Mouse (Mus musculus): ENCODE results near the gene Ppp4c. TPM values are rescaled to one million over a fixed set of nuclear protein-coding genes. Genes with fewer than 3 reads are reported as not detected.
A peak's percentile ranks its signal among the peaks of the same experiment; 100 is the strongest.

Ppp4c gene
- polyA plus RNA-seq, 1 experiment from 2014 or later: 313 TPM

DNA sequence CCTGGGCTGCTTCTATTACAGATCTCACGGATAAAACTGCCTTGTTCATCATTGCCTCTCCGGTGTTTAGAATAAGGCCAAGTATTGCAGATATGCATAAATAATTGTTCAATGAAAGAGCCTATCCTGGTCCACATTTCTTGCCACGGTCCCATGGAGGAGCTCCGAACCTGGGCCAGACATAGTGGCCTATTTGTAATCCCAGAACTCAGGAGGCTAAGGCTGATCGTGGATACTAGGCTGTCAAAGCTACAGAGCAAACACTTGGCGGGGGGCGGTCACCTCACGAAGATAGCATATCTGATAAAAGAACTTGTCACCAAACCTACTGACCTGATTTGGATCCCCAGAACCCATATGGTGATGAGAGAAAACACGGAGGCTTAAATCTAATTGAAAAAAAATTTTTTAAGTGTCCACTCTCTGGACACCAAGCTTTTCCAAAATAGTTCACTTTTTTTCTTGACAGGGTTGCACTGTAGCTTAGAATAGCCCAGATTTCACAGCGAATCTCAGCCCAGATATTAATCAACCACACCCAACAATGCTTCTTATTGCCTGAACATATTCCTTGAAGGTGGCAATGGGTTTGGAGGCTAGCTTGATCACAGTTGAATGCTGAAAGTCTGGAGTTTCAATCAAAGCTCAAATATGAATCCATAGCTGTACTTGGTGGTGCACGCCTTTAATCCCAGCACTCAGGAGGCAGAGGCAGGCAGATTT lies 586 bp upstream of the Ppp4c start:
- H3K36me3 ChIP-seq (ENCODE audit: control insufficient read depth, insufficient read depth, low read length): peaks cover 8% of the 10 kb centered on the region; the same call in 1 of the 2 replicates
- peak overlapping the region; percentile 96 for H3K27ac ChIP-seq (ENCODE audit: low read depth, low read length)
- ATAC-seq (ENCODE audit: low FRiP score) (peak; percentile 30), DNase-seq (ENCODE audit: low spot score) (no peak)
- H3K4me2 ChIP-seq (replicated peaks; ENCODE audit: low read depth, low read length): peak overlapping the region; percentile 52
- peak overlapping the region; percentile 50; the same call in 1 of the 2 replicates for H3K9ac ChIP-seq (ENCODE audit: low read depth, low read length)
- H3K4me1 ChIP-seq (replicated peaks; ENCODE audit: control insufficient read depth, insufficient read depth, low read length): peaks cover 7% of the 10 kb centered on the region
- no peaks in the 10 kb centered on the region for H3K9me3 ChIP-seq (ENCODE audit: control insufficient read depth, low read length)
- H3K4me3 ChIP-seq (ENCODE audit: low read depth, low read length): peak overlapping the region; percentile 96
- WGBS: 32% methylated on average over 11 of the region's 11 CpGs
- no peaks in the 10 kb centered on the region for H3K27me3 ChIP-seq (ENCODE audit: control insufficient read depth, insufficient read depth, low read length)

DNA sequence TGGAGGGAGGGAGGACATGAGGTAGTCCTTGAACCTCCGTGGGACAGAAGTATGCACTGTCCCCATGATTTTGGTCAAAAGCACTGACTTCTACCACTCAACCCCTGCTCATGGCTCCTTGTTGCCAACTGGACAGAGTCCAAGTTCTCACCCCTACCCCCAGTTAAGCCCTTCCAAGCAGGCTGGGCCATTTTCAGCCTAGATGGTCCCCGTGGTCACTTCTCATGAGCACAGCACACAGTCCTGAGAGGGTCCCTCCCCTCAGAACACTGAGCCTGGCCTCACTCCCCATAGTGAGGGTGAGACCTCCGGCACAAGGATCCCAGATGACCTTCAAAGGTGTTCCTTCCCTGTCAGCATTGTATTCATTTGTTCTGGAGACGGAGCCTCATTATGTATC lies 3.2 kb downstream of the Ppp4c start:
- Histone ChIP-seq H3K4me3 (ENCODE audit: low read depth, low read length) (no peak overlapping the region), H3K27ac (ENCODE audit: low read depth, low read length) (no peak overlapping the region), H3K9me3 (ENCODE audit: control insufficient read depth, low read length) (no peaks in the 10 kb centered on the region), H3K27me3 (ENCODE audit: control insufficient read depth, insufficient read depth, low read length) (no peaks in the 10 kb centered on the region), H3K9ac (ENCODE audit: low read depth, low read length) (no peak overlapping the region), H3K4me1 (replicated peaks; ENCODE audit: control insufficient read depth, insufficient read depth, low read length) (peaks cover 5% of the 10 kb centered on the region), H3K36me3 (ENCODE audit: control insufficient read depth, insufficient read depth, low read length) (peaks cover 15% of the 10 kb centered on the region; the same call in 1 of the 2 replicates), H3K4me2 (replicated peaks; ENCODE audit: low read depth, low read length) (no peak overlapping the region)
- 90% methylated on average over 4 of the region's 4 CpGs for WGBS
- no peak for DNase-seq (ENCODE audit: low spot score)
- no peak for ATAC-seq (ENCODE audit: low FRiP score)

DNA sequence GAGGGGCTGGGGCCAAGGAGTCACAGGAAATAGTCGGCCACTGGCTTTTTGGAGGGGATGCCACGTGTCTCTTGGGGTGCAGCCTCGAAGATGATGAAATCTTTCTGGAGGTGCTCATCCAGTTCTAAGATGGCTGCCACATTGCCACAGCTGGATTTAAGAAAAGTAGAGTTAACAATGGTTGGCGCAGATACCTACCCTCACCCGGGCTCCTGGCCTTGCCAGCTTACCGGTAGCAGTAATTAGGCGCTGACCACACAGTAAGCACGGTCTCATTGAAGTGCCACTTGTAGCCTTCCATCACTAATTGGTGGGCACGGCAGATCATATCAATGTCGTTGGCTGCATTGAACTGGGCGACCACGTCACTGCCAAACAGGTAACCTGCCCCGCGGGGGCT lies 6.2 kb downstream of the Ppp4c start:
- 92% methylated on average over 14 of the region's 14 CpGs for WGBS
- ATAC-seq (ENCODE audit: low FRiP score) (no peak), DNase-seq (ENCODE audit: low spot score) (no peak)
- no peaks in the 10 kb centered on the region for H3K9me3 ChIP-seq (ENCODE audit: control insufficient read depth, low read length)
- no peaks in the 10 kb centered on the region for H3K27me3 ChIP-seq (ENCODE audit: control insufficient read depth, insufficient read depth, low read length)
- H3K4me1 ChIP-seq (replicated peaks; ENCODE audit: control insufficient read depth, insufficient read depth, low read length): peaks cover 5% of the 10 kb centered on the region
- H3K36me3 ChIP-seq (ENCODE audit: control insufficient read depth, insufficient read depth, low read length): peaks cover 15% of the 10 kb centered on the region; the same call in 1 of the 2 replicates
- no peak overlapping the region for H3K9ac ChIP-seq (ENCODE audit: low read depth, low read length)
- no peak overlapping the region for H3K4me2 ChIP-seq (replicated peaks; ENCODE audit: low read depth, low read length)
- no peak overlapping the region for H3K4me3 ChIP-seq (ENCODE audit: low read depth, low read length)
- no peak overlapping the region for H3K27ac ChIP-seq (ENCODE audit: low read depth, low read length)

DNA sequence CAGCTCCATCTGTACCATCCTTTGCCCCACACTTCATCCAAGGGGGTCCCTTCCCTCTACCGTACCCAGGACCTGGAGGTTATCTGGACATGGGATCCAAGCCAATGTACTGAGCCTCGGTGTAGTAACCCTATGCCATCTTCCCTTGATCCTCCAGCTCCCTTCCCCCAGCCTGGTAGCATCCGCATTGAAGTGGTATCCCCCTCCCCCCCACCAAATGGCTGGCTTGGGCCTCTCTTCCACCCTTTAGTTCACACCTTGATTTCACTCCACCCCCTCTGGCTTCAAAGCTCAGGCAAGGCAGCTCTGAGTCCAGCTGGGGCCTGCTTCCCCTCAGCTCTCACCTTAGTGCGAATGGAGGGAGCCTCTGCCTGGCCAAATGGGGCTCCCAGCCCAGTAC lies 7.2 kb downstream of the Ppp4c start:
- DNase-seq (ENCODE audit: low spot score): no peak
- no peaks in the 10 kb centered on the region for H3K4me1 ChIP-seq (replicated peaks; ENCODE audit: control insufficient read depth, insufficient read depth, low read length)
- H3K9me3 ChIP-seq (ENCODE audit: control insufficient read depth, low read length): no peaks in the 10 kb centered on the region
- ATAC-seq (ENCODE audit: low FRiP score): no peak
- H3K36me3 ChIP-seq (ENCODE audit: control insufficient read depth, insufficient read depth, low read length): peaks cover 15% of the 10 kb centered on the region; the same call in 1 of the 2 replicates
- H3K27me3 ChIP-seq (ENCODE audit: control insufficient read depth, insufficient read depth, low read length): no peaks in the 10 kb centered on the region
- no peak overlapping the region for H3K4me2 ChIP-seq (replicated peaks; ENCODE audit: low read depth, low read length)
- no peak overlapping the region for H3K9ac ChIP-seq (ENCODE audit: low read depth, low read length)
- H3K4me3 ChIP-seq (ENCODE audit: low read depth, low read length): no peak overlapping the region
- WGBS: 78% methylated on average over 4 of the region's 4 CpGs
- no peak overlapping the region for H3K27ac ChIP-seq (ENCODE audit: low read depth, low read length)

DNA sequence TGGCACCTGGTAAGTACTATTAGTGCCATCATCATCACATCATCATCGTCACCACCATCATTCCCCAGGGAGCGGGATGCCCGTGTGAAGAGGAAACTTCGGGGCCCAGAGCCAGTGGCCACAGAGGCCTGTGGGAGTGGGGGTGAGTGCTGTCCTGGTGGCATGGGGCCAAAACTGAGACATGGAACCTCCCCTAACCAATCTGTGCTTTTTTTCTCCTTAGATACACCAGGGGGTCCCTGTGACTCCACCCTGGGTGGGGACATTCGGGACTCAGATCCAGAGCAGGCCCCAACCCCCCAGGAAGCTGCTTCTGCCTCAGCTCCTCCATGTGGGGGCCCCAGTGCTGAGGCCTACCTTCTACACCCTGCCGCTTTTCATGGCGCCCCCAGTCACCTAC lies 7.8 kb downstream of the Ppp4c start:
- Histone ChIP-seq H3K36me3 (ENCODE audit: control insufficient read depth, insufficient read depth, low read length) (peaks cover 11% of the 10 kb centered on the region; the same call in 1 of the 2 replicates), H3K9ac (ENCODE audit: low read depth, low read length) (no peak overlapping the region), H3K9me3 (ENCODE audit: control insufficient read depth, low read length) (no peaks in the 10 kb centered on the region), H3K27me3 (ENCODE audit: control insufficient read depth, insufficient read depth, low read length) (no peaks in the 10 kb centered on the region), H3K27ac (ENCODE audit: low read depth, low read length) (no peak overlapping the region), H3K4me2 (replicated peaks; ENCODE audit: low read depth, low read length) (no peak overlapping the region), H3K4me1 (replicated peaks; ENCODE audit: control insufficient read depth, insufficient read depth, low read length) (no peaks in the 10 kb centered on the region; the same call in 1 of the 2 replicates), H3K4me3 (ENCODE audit: low read depth, low read length) (no peak overlapping the region)
- no peak for ATAC-seq (ENCODE audit: low FRiP score)
- DNase-seq (ENCODE audit: low spot score): no peak
- WGBS: 89% methylated on average over 7 of the region's 7 CpGs

- ATAC-seq (ENCODE audit: low FRiP score): no peak
- H3K4me2 ChIP-seq (replicated peaks; ENCODE audit: low read depth, low read length): no peak overlapping the region
- H3K4me1 ChIP-seq (replicated peaks; ENCODE audit: control insufficient read depth, insufficient read depth, low read length): peaks cover 2% of the 10 kb centered on the region; the same call in 1 of the 2 replicates
- no peak overlapping the region for H3K9ac ChIP-seq (ENCODE audit: low read depth, low read length)
- H3K36me3 ChIP-seq (ENCODE audit: control insufficient read depth, insufficient read depth, low read length): peaks cover 8% of the 10 kb centered on the region; the same call in 1 of the 2 replicates
- 90% methylated on average over 13 of the region's 13 CpGs for WGBS
- DNase-seq (ENCODE audit: low spot score): no peak
- H3K9me3 ChIP-seq (ENCODE audit: control insufficient read depth, low read length): no peaks in the 10 kb centered on the region
- no peak overlapping the region for H3K27ac ChIP-seq (ENCODE audit: low read depth, low read length)
- H3K27me3 ChIP-seq (ENCODE audit: control insufficient read depth, insufficient read depth, low read length): no peaks in the 10 kb centered on the region
- H3K4me3 ChIP-seq (ENCODE audit: low read depth, low read length): no peak overlapping the region
Observed at GRCm38 (mm10) chr7:126782693-126783092, 9.6 kb downstream of the Ppp4c start.

- peak overlapping the region; percentile 92 for H3K4me2 ChIP-seq (replicated peaks; ENCODE audit: low read depth, low read length)
- DNase-seq (ENCODE audit: low spot score): no peak
- H3K27me3 ChIP-seq (ENCODE audit: control insufficient read depth, insufficient read depth, low read length): no peaks in the 10 kb centered on the region
- H3K4me3 ChIP-seq (ENCODE audit: low read depth, low read length): no peak overlapping the region
- no peak for ATAC-seq (ENCODE audit: low FRiP score)
- H3K9me3 ChIP-seq (ENCODE audit: control insufficient read depth, low read length): no peaks in the 10 kb centered on the region
- WGBS: 34% methylated on average over 11 of the region's 11 CpGs
- H3K9ac ChIP-seq (ENCODE audit: low read depth, low read length): no peak overlapping the region; the same call in 1 of the 2 replicates
- peaks cover 4% of the 10 kb centered on the region; the same call in 1 of the 2 replicates for H3K4me1 ChIP-seq (replicated peaks; ENCODE audit: control insufficient read depth, insufficient read depth, low read length)
- H3K36me3 ChIP-seq (ENCODE audit: control insufficient read depth, insufficient read depth, low read length): peaks cover 7% of the 10 kb centered on the region; the same call in 1 of the 2 replicates
- H3K27ac ChIP-seq (ENCODE audit: low read depth, low read length): no peak overlapping the region
Observed at GRCm38 (mm10) chr7:126781661-126782370, 10.5 kb downstream of the Ppp4c start.

DNA sequence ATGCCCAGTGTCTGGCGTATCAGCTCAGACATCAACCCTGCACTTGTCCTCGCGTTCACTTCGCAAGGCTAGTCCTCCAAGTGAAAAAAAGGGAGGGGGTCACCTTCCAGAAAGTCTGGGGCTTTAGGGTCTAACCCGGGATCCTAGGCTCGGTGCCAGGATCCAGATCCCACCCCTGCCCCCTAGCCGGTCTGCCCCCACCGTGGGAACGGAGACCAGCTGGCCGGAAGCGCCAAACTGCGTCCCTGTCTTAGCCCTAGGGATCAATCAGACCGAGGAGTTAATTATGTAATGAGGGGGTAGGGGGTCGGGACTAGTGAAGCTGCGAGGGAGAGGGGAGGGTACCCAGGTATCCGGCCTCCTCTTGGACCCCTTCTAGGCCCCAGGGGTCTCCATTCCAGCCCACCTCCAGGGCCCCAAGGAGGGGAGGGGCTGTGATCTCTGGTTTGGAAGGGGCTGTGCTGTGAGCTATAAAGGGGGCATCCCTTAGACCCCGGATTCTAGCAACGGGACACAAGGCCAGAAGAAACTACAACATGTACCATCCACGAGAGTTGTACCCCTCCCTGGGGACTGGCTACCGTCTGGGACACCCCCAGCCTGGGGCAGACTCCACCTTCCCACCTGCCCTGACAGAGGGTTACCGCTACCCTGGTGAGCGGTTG lies 11.2 kb downstream of the Ppp4c start, which contains the start of gene Tbx6:
TSS of gene Tbx6 (plus strand) at position 513 of the 665 bp plus-strand sequence.
- WGBS: 7% methylated on average over 22 of the region's 22 CpGs
- DNase-seq (ENCODE audit: low spot score) (no peak), ATAC-seq (ENCODE audit: low FRiP score) (peak; percentile 30)
- no peaks in the 10 kb centered on the region for H3K9me3 ChIP-seq (ENCODE audit: control insufficient read depth, low read length)
- H3K4me3 ChIP-seq (ENCODE audit: low read depth, low read length): peak within 1 kb of the TSS; percentile 43
- peak within 1 kb of the TSS; percentile 92 for H3K4me2 ChIP-seq (replicated peaks; ENCODE audit: low read depth, low read length)
- H3K4me1 ChIP-seq (replicated peaks; ENCODE audit: control insufficient read depth, insufficient read depth, low read length): peaks cover 5% of the 10 kb centered on the region
- H3K9ac ChIP-seq (ENCODE audit: low read depth, low read length): peak within 1 kb of the TSS; percentile 34
- H3K27ac ChIP-seq (ENCODE audit: low read depth, low read length): peak within 1 kb of the TSS; percentile 77
- peaks cover 7% of the 10 kb centered on the region; the same call in 1 of the 2 replicates for H3K36me3 ChIP-seq (ENCODE audit: control insufficient read depth, insufficient read depth, low read length)
- H3K27me3 ChIP-seq (ENCODE audit: control insufficient read depth, insufficient read depth, low read length): no peaks in the 10 kb centered on the region

All from hindbrain, embryonic 11.5 days (tissue).